Mouse (Mus musculus) neural tube, embryonic 10.5 days (tissue): ENCODE results near the gene Syt3.

Source experiments
- DNase-seq: peaks from one replicate; pipeline ENCODE4 v3.0.0-alpha.2; 2017; ENCODE audit warnings: low spot score; ENCODE audit errors: extremely low spot score

Syt3 gene

DNA sequence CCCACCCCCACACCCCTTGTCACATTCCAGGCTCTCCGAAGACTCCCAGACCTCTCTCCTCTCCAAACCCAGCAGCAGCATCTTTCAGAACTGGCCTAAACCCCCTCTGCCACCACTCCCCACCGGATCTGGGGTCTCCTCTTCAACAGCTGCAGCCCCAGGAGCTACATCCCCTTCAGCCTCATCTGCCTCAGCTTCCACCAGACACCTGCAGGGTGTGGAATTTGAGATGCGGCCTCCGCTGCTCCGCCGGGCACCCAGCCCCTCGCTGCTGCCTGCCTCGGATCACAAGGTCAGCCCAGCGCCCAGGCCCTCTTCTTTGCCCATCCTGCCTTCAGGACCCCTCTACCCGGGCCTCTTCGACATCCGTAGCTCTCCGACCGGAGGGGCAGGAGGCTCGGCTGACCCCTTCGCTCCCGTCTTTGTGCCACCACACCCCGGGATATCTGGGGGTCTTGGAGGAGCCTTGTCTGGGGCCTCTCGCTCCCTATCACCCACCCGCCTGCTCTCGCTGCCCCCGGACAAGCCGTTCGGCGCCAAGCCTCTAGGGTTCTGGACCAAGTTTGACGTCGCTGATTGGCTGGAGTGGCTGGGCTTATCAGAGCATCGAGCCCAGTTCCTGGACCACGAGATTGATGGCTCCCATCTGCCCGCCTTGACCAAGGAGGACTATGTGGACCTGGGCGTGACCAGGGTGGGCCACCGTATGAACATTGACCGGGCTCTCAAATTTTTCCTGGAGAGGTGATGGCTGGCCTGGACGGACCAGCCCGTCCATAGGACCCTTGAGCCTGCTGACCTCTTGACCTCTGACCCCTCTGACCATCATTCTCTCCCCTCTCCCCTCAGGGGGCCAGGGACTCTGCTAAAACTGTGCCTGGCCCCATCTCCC is 27.1 kb upstream of the Syt3 start:
- peak; percentile 60 for DNase-seq

DNA sequence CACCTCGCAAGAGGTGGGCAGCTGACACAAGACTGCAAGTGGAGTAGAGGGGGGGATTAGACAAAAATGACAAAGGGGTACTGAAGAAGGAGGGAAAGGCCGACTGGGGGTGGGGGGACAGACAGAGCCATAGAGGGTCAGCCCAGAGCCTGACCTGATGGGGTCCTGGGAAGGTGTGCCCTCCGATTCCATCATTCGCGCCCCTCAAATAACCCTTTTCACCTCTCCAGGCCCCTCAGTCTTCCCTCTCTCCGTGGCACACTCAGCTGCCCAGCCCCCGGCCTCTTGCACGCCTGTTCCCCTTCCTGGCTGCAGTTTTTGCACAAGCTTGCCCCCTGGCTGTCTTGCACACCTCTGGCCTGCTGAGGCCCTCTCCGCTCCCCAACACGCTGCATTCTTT is 26.4 kb upstream of the Syt3 start:
- peak; percentile 19 for DNase-seq

DNA sequence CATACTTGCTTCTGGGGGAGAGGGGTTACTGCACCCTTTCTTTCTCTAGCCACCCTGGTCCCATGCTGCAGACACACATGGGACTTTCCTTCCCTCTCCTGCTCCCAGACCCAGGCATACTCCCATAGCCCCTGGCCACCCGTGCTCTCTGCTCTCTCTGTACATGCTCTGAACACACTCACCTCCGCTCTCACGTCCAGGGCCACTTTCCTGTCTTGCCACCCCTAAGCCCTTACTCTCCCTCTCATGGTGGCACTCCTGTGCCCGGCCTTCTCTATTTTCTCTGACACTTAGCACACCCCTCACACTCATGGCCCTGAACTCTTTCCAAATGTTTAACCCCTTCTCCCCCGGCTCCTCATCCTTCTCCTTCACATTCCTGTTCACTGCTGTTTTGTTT is 25.9 kb upstream of the Syt3 start:
- DNase-seq: peak; percentile 30

GRCm38 (mm10) chr7:44358886-44359654 is 24.8 kb upstream of the Syt3 start:
- peak; percentile 37 for DNase-seq

DNA sequence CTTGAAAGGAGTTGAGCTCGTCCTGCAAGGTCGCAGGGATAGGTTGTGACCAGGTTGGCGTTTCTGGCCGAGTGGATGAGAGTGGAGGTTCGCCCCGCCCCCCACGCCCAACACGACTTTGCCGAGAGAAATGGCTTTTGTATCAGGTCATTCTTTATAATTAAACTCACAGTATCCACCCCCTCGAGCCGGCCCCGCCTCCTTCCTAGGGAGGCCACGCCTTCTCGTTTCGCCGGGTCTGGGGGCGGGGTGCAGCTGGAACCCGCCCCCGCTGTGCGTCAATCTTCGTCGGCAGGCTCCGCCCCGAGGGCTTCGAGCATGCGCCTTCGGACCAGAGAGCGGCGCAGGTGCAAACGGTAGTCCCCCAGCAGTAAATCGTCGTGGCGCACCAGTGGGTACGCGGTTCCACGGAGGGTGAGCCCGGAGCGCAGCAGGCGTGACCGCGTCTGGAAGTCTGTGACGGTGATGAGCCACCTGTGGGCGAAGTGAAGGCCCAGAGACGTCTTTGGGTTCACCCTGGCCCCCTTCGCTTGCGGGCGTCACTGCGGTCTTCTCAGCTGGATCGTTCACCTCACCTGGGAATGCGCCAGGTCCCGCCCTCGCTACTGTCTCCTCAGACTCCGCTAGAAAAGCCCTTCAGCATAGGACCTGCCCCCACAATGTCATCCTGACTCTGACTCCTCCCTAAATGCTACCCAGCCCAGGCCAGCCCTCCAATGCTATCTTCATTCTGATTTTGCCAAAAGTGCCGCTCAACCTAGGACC is 23.8 kb upstream of the Syt3 start:
- peak; percentile 94 for DNase-seq

DNA sequence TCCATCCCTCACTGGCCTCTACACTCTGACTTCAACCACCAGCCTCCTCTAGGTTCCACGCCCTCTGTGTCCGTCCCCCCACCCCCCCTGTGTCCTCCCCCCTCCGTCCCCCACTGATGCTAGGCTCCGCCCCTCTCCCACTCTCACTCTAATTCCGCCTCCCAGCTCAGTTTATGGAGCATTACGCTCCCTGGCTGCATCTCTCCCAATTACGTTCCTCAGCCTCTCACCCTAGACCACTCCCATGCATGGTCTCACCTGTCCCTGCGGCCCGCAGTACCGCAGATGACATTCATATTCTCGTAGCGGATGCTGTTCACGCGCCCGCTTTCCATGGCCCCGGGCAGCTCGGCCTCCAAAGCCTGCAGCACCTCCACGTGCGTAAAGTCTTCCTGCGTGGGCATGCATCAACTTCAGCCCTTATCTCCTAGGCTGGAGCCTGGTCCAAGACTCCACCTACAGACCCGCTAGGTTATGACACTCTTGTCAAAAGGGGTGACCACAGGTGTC is 23.1 kb upstream of the Syt3 start:
- no peak for DNase-seq

GRCm38 (mm10) chr7:44372678-44373077 is 11.2 kb upstream of the Syt3 start:
- no peak for DNase-seq

DNA sequence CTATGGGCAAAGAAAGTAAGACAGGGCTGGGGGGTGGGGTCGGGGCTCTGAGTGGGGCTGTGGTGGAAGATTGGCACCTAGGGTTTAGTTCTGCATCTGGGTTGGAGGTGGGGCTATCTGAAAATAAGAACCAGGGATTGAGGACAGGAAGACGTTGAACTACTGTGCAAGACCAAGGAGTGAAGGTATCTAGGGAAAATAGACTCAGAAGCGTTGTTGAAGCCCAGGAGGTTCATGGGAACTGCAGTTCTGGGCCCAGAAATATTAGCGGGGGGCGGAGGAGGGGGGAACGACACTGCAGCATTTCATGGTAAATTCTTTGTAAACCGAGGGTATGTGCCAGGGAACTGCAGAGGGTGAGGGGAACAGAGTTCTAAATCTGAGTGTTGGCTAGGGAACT is 10.4 kb upstream of the Syt3 start:
- DNase-seq: no peak

DNA sequence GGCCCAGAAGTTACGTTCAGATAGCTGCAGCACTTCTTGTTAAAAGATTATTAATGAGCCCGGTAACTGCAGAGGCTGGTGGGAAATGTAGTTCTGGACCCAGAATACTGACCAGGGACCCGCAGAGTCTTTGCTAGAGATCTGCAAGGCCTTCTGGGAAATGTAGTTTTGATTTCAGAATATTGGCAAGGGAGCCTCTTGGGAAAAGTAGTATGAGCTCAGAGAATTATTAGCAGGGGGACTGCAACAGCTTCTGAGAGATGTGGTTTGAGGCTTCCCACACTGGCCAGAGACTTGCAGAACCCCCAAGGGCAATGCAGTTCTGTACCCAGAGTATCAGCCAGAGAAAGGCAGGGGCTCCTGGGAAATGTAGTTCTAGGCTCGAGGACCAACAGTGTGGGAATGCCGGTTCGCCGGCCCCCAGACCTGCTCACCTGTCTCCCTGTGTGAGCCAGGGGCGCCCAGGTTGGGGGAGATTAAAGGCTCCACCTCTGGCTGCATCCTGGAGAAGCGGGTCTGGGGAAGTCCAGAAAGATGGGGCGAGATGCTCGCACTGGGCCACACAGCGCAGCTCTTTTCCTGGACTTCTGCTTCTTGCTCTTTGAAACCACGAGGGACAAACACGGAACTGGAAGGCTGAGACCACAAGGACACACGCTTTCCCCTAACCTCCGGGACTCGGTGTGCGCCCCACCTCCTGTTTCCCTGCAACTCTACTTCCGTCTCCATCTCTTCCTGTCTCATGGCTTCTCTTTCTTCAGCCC is 9.8 kb upstream of the Syt3 start:
- peak; percentile 84 for DNase-seq

GRCm38 (mm10) chr7:44374756-44375155 is 9.1 kb upstream of the Syt3 start:
- peak; percentile 55 for DNase-seq

DNA sequence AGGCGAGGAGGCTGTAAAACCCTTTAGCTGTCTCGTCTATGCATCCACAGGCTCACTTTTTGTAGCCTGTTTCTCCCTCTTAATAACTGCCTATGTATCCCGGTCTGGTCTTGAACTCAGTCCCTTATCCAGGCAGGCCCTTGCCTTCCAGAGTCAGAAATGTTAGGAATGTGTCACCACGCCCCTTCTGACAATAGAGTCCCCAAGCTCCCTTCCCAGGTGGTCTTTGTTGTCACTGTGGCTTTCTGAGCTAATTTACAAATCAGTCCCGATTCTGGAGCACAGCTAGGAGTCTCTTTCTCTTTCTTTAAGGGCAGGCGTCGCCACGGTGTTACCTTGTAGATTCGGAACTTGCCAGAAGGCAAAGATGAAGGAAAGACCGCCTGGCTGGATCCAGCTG is 8.7 kb upstream of the Syt3 start:
- DNase-seq: no peak

DNA sequence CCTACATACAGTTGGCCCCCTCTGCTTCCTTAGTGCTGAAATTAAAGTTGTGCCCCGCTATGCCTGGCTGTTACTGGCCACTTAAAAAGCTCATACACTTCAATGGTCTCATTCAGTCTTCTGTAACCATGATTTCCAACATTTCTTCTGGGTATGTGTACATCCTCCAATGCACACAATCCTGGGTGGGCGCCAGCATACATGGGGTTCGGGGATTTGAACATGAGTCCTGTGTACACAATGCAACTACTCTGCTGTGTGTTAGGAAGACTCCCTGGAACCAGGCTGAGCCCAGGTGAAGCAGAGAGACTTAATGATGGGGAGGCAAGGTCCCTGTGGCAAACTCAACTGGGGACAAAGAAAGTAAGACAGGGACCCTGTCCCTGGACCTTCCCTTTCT is 8.1 kb upstream of the Syt3 start:
- no peak for DNase-seq

DNA sequence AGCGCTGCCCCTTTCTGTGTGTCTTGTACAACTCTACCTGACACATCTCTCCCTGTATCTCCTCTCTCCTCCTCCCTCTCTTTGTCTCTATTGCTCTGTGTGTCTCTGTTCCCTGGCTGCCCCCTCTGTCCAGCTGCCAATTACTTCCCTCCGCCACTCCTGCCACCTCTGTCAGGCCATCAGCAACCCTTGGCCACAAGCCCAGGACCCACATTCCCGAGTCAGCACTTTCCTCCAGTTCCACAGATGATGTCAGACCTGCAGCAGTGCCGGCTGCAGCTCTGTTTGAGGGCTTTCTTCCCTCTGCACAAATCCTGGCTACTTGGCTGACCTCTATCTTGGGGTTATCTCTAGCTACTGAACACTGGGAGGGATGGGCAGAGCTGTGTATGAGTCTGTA is 5.6 kb upstream of the Syt3 start:
- DNase-seq: no peak

GRCm38 (mm10) chr7:44382541-44382940 is 1.4 kb upstream of the Syt3 start:
- DNase-seq: no peak

GRCm38 (mm10) chr7:44384716-44385059 is 786 bp downstream of the Syt3 start:
- DNase-seq: no peak

DNA sequence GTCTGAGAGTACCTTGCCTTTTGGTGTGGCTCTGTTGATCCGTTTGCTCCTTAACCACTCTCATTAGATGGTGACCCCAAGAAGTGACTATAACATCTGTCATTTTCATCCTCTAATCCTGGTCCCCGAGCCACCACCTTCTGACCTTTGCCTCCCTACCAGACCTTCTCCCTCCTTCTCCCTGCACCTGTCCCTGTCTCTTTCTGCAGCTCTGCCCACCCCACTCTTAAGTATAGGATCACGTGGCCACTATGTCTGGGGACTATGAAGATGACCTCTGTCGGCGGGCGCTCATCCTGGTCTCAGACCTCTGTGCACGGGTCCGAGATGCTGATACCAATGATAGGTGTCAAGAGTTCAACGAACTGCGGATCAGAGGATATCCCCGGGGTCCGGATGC is 1.8 kb downstream of the Syt3 start, which contains the start of gene 1700008O03Rik:
TSS of gene 1700008O03Rik (minus strand) at position 101 of the 400 bp plus-strand sequence.
- DNase-seq: no peak

DNA sequence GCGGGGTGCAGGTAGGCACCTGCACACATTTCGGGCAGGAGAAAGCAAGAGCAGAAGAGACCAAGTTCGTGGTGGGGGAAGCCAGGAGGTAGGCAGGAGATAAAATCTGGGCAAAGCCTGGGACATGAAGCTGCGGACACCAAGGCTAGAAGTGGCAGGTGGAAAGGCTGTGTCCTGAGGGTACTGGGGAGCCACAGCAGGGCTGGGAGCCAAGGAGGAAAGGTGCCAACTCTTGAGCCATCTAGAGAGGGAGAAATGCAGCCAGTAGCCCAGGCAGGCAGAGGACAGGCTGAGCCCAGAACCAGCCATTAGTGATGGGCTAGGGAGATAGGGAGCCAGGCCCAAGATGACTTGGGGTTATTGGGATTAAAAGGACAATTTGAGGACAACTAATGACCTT is 7.9 kb downstream of the Syt3 start:
- DNase-seq: no peak

- no peak for DNase-seq
Observed at GRCm38 (mm10) chr7:44392341-44392740, 8.4 kb downstream of the Syt3 start.

- DNase-seq: no peak
Observed at GRCm38 (mm10) chr7:44393284-44393683, 9.4 kb downstream of the Syt3 start.

DNA sequence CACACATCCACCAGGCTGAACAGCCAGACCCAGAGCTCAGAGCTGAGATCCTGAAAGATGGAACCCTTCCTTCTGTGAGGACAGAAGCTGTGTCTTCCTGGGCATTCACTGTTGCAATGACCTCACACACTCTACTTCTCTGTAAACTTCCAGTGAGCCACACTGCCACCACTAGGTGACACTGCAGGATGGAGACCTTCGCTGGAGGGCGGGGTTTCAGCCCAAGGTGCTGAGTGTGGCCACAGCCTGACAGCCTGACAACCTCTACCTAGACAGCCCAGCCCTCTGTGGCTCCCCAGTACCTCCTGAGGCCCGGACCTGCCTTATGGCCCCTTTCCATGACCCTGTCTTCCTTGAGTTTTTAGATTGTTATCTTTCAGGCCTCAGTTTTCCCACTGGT is 14.7 kb downstream of the Syt3 start:
- peak; percentile 33 for DNase-seq

GRCm38 (mm10) chr7:44401673-44402072 is 17.8 kb downstream of the Syt3 start:
- no peak for DNase-seq
